Mouse (Mus musculus) CH12.LX (cell line): ENCODE results near the gene Akirin2. TPM values are rescaled to one million over a fixed set of nuclear protein-coding genes. Genes with fewer than 3 reads are reported as not detected.
A peak's percentile ranks its signal among the peaks of the same experiment; 100 is the strongest.
"Not testable (repeated sequence)": the region's sequence is repeated elsewhere in the genome, so short reads cannot be mapped to it uniquely, and the experiment has no call there.

Experiments
- DNase-seq: peaks from one replicate; pipeline ENCODE4 v3.0.0-alpha.2; 2013; ENCODE audit errors: extremely low read depth
- H3K27ac ChIP-seq: 2 replicates; pipeline ENCODE4 v1.5.1; 2012; ENCODE audit warnings: low read depth, mild to moderate bottlenecking, control low read depth, moderate library complexity; ENCODE audit not compliant: insufficient read depth
- H3K27me3 ChIP-seq: replicated peaks from 2 replicates; pipeline ENCODE3; 2012; ENCODE audit warnings: inconsistent platforms
- H3K36me3 ChIP-seq, 2 experiments: replicated peaks in 1 of 2; 2 replicates each; pipeline versions ENCODE3 to v1.6.1; 2012; ENCODE audit warnings: inconsistent platforms in 1 of 2, low read length in 1 of 2, mild to moderate bottlenecking in 1 of 2, mixed read lengths in 1 of 2, moderate library complexity in 1 of 2; ENCODE audit not compliant: control insufficient read depth in 1 of 2, insufficient read depth in 1 of 2
- H3K4me1 ChIP-seq, 2 experiments: 2 replicates each; pipeline ENCODE4 v1.6.1; 2012; ENCODE audit warnings: inconsistent platforms in 1 of 2, moderate library complexity in 1 of 2; ENCODE audit not compliant: insufficient read depth in 2 of 2, control insufficient read depth in 1 of 2
- H3K4me2 ChIP-seq: 2 replicates; pipeline ENCODE4 v1.6.1; 2012; ENCODE audit warnings: low read depth, mild to moderate bottlenecking, control low read depth; ENCODE audit not compliant: poor library complexity, insufficient read depth, severe bottlenecking
- H3K4me3 ChIP-seq, 3 experiments: fragments of 150-350 bp in 1 of 3; sonication (generic) in 1 of 3; replicated peaks in 1 of 3; 2 replicates each; pipeline versions ENCODE3 to v1.5.1; 2011 to 2012; ENCODE audit warnings: low read depth in 2 of 3, low read length in 2 of 3, mild to moderate bottlenecking in 2 of 3, moderate library complexity in 2 of 3, control low read depth in 1 of 3, improper control_type of control experiment in 1 of 3, inconsistent platforms in 1 of 3, mixed read lengths in 1 of 3; ENCODE audit not compliant: poor library complexity in 1 of 3
- H3K79me2 ChIP-seq: replicated peaks from 2 replicates; pipeline ENCODE4 v1.6.1; 2012; ENCODE audit warnings: mild to moderate bottlenecking, moderate library complexity; ENCODE audit not compliant: control insufficient read depth, poor library complexity, insufficient read depth, severe bottlenecking; ENCODE audit errors: extremely low read depth
- H3K9ac ChIP-seq: 2 replicates; pipeline ENCODE4 v1.6.1; 2012; ENCODE audit warnings: low read depth, mild to moderate bottlenecking, control low read depth, moderate library complexity; ENCODE audit not compliant: insufficient read depth
- H3K9me3 ChIP-seq: replicated peaks from 2 replicates; pipeline ENCODE3; 2012; ENCODE audit warnings: low read length, inconsistent platforms, mixed read lengths
- BHLHE40 ChIP-seq: IDR thresholded peaks from 2 replicates; pipeline ENCODE4 v1.6.1; 2011; ENCODE audit warnings: mild to moderate bottlenecking, low read depth, low read length, improper control_type of control experiment
- CTCF ChIP-seq, 2 experiments: IDR thresholded peaks in 1 of 2; conservative IDR thresholded peaks in 1 of 2; 2 replicates each; pipeline ENCODE4 v1.5.1; 2011 to 2012; ENCODE audit warnings: low read depth in 2 of 2, low read length in 2 of 2, improper control_type of control experiment in 1 of 2, inconsistent platforms in 1 of 2, mild to moderate bottlenecking in 1 of 2, moderate library complexity in 1 of 2
- ETS1 ChIP-seq: conservative IDR thresholded peaks from 2 replicates; pipeline ENCODE4 v1.6.1; 2012; ENCODE audit warnings: low read depth, mild to moderate bottlenecking, inconsistent platforms, low read length, improper control_type of control experiment, moderate library complexity
- HCFC1 ChIP-seq: IDR thresholded peaks from 2 replicates; pipeline ENCODE4 v1.6.1; 2012; ENCODE audit warnings: low read depth, mild to moderate bottlenecking, inconsistent platforms, low read length, improper control_type of control experiment
- MAZ ChIP-seq: IDR thresholded peaks from 2 replicates; pipeline ENCODE4 v1.6.1; 2012; ENCODE audit warnings: low read depth, mild to moderate bottlenecking, inconsistent platforms, low read length, improper control_type of control experiment, moderate library complexity
- NELFE ChIP-seq: IDR thresholded peaks from 2 replicates; pipeline ENCODE4 v1.6.1; 2011; ENCODE audit warnings: low read depth, low read length, improper control_type of control experiment
- RAD21 ChIP-seq: IDR thresholded peaks from 2 replicates; pipeline ENCODE4 v1.6.1; 2011; ENCODE audit warnings: low read depth, mild to moderate bottlenecking, low read length, improper control_type of control experiment, moderate library complexity
- SIN3A ChIP-seq: IDR thresholded peaks from 2 replicates; pipeline ENCODE4 v1.6.1; 2012; ENCODE audit warnings: low read length, improper control_type of control experiment, inconsistent platforms
- SMC3 ChIP-seq: IDR thresholded peaks from 2 replicates; pipeline ENCODE4 v1.6.1; 2011; ENCODE audit warnings: low read depth, low read length, improper control_type of control experiment
- UBTF ChIP-seq: IDR thresholded peaks from 2 replicates; pipeline ENCODE4 v1.6.1; 2012; ENCODE audit warnings: low read depth, mild to moderate bottlenecking, inconsistent platforms, low read length, improper control_type of control experiment, moderate library complexity
- USF1 ChIP-seq: IDR thresholded peaks from 2 replicates; pipeline ENCODE4 v1.6.1; 2014; ENCODE audit warnings: low read depth, mild to moderate bottlenecking, inconsistent platforms, low read length, improper control_type of control experiment
- ZC3H11A ChIP-seq: IDR thresholded peaks from 2 replicates; pipeline ENCODE4 v1.6.1; 2012; ENCODE audit warnings: low read depth, mild to moderate bottlenecking, inconsistent platforms, low read length, improper control_type of control experiment
- ZMIZ1 ChIP-seq: IDR thresholded peaks from 2 replicates; pipeline ENCODE4 v1.6.1; 2012; ENCODE audit warnings: low read depth, mild to moderate bottlenecking, inconsistent platforms, low read length, improper control_type of control experiment
- dilution Hi-C: fragments of 300-500 bp; cut with MboI; formaldehyde crosslinking; loops from 2 replicates; pipeline ENCODE4 v1.14.3; 2020; ENCODE audit warnings: low sequenced_read_pairs; ENCODE audit not compliant: extremely low pct_unique_long_range_greater_than_20kb, extremely low pct_ligation_motif_present
- in situ Hi-C: fragments of 300-500 bp; cut with MboI; formaldehyde crosslinking; loops from 3 replicates; pipeline ENCODE4 v1.14.3; 2019; ENCODE audit warnings: low sequenced_read_pairs, low pct_ligation_motif_present, low pct_unique_long_range_greater_than_20kb, mixed read lengths
- polyA plus RNA-seq: library from polyadenylated mRNA; unstranded; fragments of >175 nt; gene quantifications from 2 replicates; pipeline ENCODE4 v1.2.1, GENCODE M21; 2012; ENCODE audit warnings: low read depth; ENCODE audit not compliant: insufficient read length
- total RNA-seq, 2 experiments: library from RNA; depleted of rRNA; stranded (reverse); fragments of 300-350 nt in 1 of 2; fragments of >200 nt in 1 of 2; gene quantifications; 2 replicates each; pipeline ENCODE4 v1.2.3; 2012 to 2014

Akirin2 gene
- total and polyA plus RNA-seq, 3 experiments: 30.4 to 60.6 (median 52.3) TPM

- dilution Hi-C loops (no loop called here), in situ Hi-C loops (no loop called here)
- no peak for DNase-seq
- no peak overlapping the region for H3K4me3 ChIP-seq
- no peaks in the 10 kb centered on the region for H3K27me3 ChIP-seq
- TF ChIP-seq NELFE: no peak
- TF ChIP-seq RAD21: peak; percentile 29
- no peak for TF ChIP-seq SMC3
- TF ChIP-seq USF1: no peak
- peak in 1 of 2 experiments; percentile 50; a peak in 2 of 4 replicates for TF ChIP-seq CTCF (conservative IDR thresholded peaks at IDR 0.05 in 1 of 2, IDR thresholded peaks at IDR 0.05 in 1 of 2; ENCODE audit: low read depth in 2 of 2, low read length in 2 of 2)
- no peak overlapping the region for H3K9ac ChIP-seq
- H3K36me3 ChIP-seq: peaks cover 71 to 95% of the 10 kb centered on the region in 2 experiments
- no peak overlapping the region for H3K4me2 ChIP-seq
- H3K9me3 ChIP-seq: no peaks in the 10 kb centered on the region
- peaks cover 2% of the 10 kb centered on the region; the same call in 1 of the 2 replicates for H3K79me2 ChIP-seq
- H3K4me1 ChIP-seq: no peaks in the 10 kb centered on the region
- H3K27ac ChIP-seq: no peak overlapping the region
These were observed 26.3 kb downstream of the Akirin2 start for GRCm38 (mm10) chr4:34577028-34577427.

- dilution Hi-C loops (no loop called here), in situ Hi-C loops (no loop called here)
- DNase-seq: no peak
- Histone ChIP-seq H3K4me2 (no peak overlapping the region), H3K36me3 (peaks cover 71 to 95% of the 10 kb centered on the region in 2 experiments), H3K79me2 (no peaks in the 10 kb centered on the region), H3K27me3 (no peaks in the 10 kb centered on the region), H3K4me3 (no peak overlapping the region), H3K9me3 (no peaks in the 10 kb centered on the region), H3K27ac (no peak overlapping the region), H3K9ac (no peak overlapping the region), H3K4me1 (no peaks in the 10 kb centered on the region)
- TF ChIP-seq UBTF (no peak), ETS1 (no peak), BHLHE40 (no peak), HCFC1 (no peak), ZMIZ1 (no peak), MAZ (no peak), SIN3A (no peak), ZC3H11A (no peak)
These were observed 28.5 kb downstream of the Akirin2 start for GRCm38 (mm10) chr4:34579215-34579614.

GRCm38 (mm10) chr4:34581489-34581888 is 30.8 kb downstream of the Akirin2 start:
- H3K4me2 ChIP-seq, dilution Hi-C loops, H3K79me2 ChIP-seq, H3K9ac ChIP-seq, DNase-seq, H3K4me3 ChIP-seq, H3K27ac ChIP-seq, H3K4me1 ChIP-seq, in situ Hi-C loops, H3K27me3 ChIP-seq, H3K9me3 ChIP-seq: not testable (repeated sequence)
- peaks cover 65 to 88% of the 10 kb centered on the region in 2 experiments for H3K36me3 ChIP-seq
